Mouse (Mus musculus) v-Abl transformed pro-B cells (cell line): ENCODE results near the gene Kif1b.
"Not testable (repeated sequence)": the region's sequence is repeated elsewhere in the genome, so short reads cannot be mapped to it uniquely, and the experiment has no call there.

ENCODE experiments used
- in situ Hi-C, 2 experiments: fragments of 400-800 bp; cut with MboI; formaldehyde crosslinking; loops; one replicate each; pipeline ENCODE4 v1.15.1; 2025; ENCODE audit not compliant: unreplicated experiment in 2 of 2

Gene Kif1b

GRCm38 (mm10) chr4:149179160-149179559 lies 128.3 kb downstream of the Kif1b start:
- in situ Hi-C loops, result no loop called here

- in situ Hi-C loops, result no loop called here
Measured at GRCm38 (mm10) chr4:149178328-149178727, 129.2 kb downstream of the Kif1b start.

- in situ Hi-C loops, result no loop called here
Measured at GRCm38 (mm10) chr4:149177046-149177445, 130.4 kb downstream of the Kif1b start.

- in situ Hi-C loops, result no loop called here
Measured at GRCm38 (mm10) chr4:149176645-149177044, 130.8 kb downstream of the Kif1b start.

- in situ Hi-C loops, result no loop called here
Measured at GRCm38 (mm10) chr4:149173661-149174060, 133.8 kb downstream of the Kif1b start.

- in situ Hi-C loops, result no loop called here
Measured at GRCm38 (mm10) chr4:149172666-149173065, 134.8 kb downstream of the Kif1b start.

GRCm38 (mm10) chr4:149172083-149172482 lies 135.4 kb downstream of the Kif1b start:
- in situ Hi-C loops, result no loop called here

- in situ Hi-C loops, result no loop called here
Measured at GRCm38 (mm10) chr4:149171581-149171981, 135.9 kb downstream of the Kif1b start.

GRCm38 (mm10) chr4:149170394-149170931 lies 137.0 kb downstream of the Kif1b start:
- in situ Hi-C loops, result no loop called here

GRCm38 (mm10) chr4:149169926-149170325 lies 137.6 kb downstream of the Kif1b start:
- in situ Hi-C loops, result not testable (repeated sequence)

- in situ Hi-C loops, result no loop called here
Measured at GRCm38 (mm10) chr4:149168016-149168415, 139.5 kb downstream of the Kif1b start.

- in situ Hi-C loops, result no loop called here
Measured at GRCm38 (mm10) chr4:149166957-149167611, 140.4 kb downstream of the Kif1b start.

- in situ Hi-C loops, result no loop called here
Measured at GRCm38 (mm10) chr4:149166215-149166946, 141.1 kb downstream of the Kif1b start, which contains the start of gene Pgd. TSS of gene Pgd (minus strand) at chr4:149166771.

GRCm38 (mm10) chr4:149164150-149164549 lies 143.3 kb downstream of the Kif1b start:
- in situ Hi-C loops, result no loop called here

GRCm38 (mm10) chr4:149163196-149163595 lies 144.3 kb downstream of the Kif1b start:
- in situ Hi-C loops, result no loop called here

GRCm38 (mm10) chr4:149161166-149161565 lies 146.3 kb downstream of the Kif1b start:
- in situ Hi-C loops, result no loop called here

GRCm38 (mm10) chr4:149159891-149160290 lies 147.6 kb downstream of the Kif1b start:
- in situ Hi-C loops, result no loop called here

GRCm38 (mm10) chr4:149159203-149159602 lies 148.3 kb downstream of the Kif1b start:
- in situ Hi-C loops, result no loop called here

- in situ Hi-C loops, result no loop called here
Measured at GRCm38 (mm10) chr4:149157415-149157973, 150.0 kb downstream of the Kif1b start.

GRCm38 (mm10) chr4:149155711-149156110 lies 151.8 kb downstream of the Kif1b start:
- in situ Hi-C loops, result no loop called here

GRCm38 (mm10) chr4:149154859-149155258 lies 152.6 kb downstream of the Kif1b start:
- in situ Hi-C loops, result loop anchor here in 1 of 2 experiments (5.0 kb wide), 1 partner anchor 392 kb away; no protein-coding TSS in a partner anchor
